Mouse (Mus musculus) midbrain, postnatal 0 days (tissue): ENCODE measurements at regions not wholly inside any gene's neighbourhood (a gene's known extent, or its start where the extent isn't known, plus 50 kb on each side); places are given as distances from the start of the nearest gene placed in this dataset.

Experiments
- ATAC-seq: fragments of 200-750 bp; cut with Nextera tagmentation; 2 replicates; pipeline ENCODE4 v1.8.0; 2017; ENCODE audit warnings: moderate number of reproducible peaks, mild to moderate bottlenecking, moderate TSS enrichment, moderate library complexity; ENCODE audit not compliant: low FRiP score
- DNase-seq: peaks from one replicate; pipeline ENCODE4 v3.0.0-alpha.2; 2015; ENCODE audit warnings: low spot score
- H3K27ac ChIP-seq: fragments of 300-500 bp; sonication (generic); 2 replicates; pipeline ENCODE4 v1.5.1; 2014; ENCODE audit warnings: low read depth, mild to moderate bottlenecking, low read length, mixed read lengths
- H3K27me3 ChIP-seq: fragments of 300-500 bp; sonication (generic); 2 replicates; pipeline ENCODE4 v1.6.1; 2014; ENCODE audit warnings: low read length, control low read depth, mixed read lengths; ENCODE audit not compliant: insufficient read depth
- H3K36me3 ChIP-seq: fragments of 300-500 bp; sonication (generic); 2 replicates; pipeline ENCODE4 v1.6.1; 2014; ENCODE audit warnings: low read length, control low read depth, mixed read lengths; ENCODE audit not compliant: insufficient read depth
- H3K4me1 ChIP-seq: fragments of 300-500 bp; sonication (generic); 2 replicates; pipeline ENCODE4 v1.6.1; 2014; ENCODE audit warnings: mild to moderate bottlenecking, control low read depth, antibody characterized with exemption, low read length, mixed read lengths; ENCODE audit not compliant: insufficient read depth
- H3K4me2 ChIP-seq: fragments of 300-500 bp; sonication (generic); 2 replicates; pipeline ENCODE4 v1.6.1; 2014; ENCODE audit warnings: low read depth, mild to moderate bottlenecking, low read length, mixed read lengths; ENCODE audit not compliant: poor library complexity, severe bottlenecking
- H3K4me3 ChIP-seq: fragments of 300-500 bp; sonication (generic); 2 replicates; pipeline ENCODE4 v1.5.1; 2014; ENCODE audit warnings: low read depth, mild to moderate bottlenecking, low read length, moderate library complexity
- H3K9ac ChIP-seq: fragments of 300-500 bp; sonication (generic); replicated peaks from 2 replicates; pipeline ENCODE4 v1.6.1; 2014; ENCODE audit warnings: mild to moderate bottlenecking, low read length, moderate library complexity, mixed read lengths; ENCODE audit not compliant: poor library complexity, severe bottlenecking
- H3K9me3 ChIP-seq: fragments of 300-500 bp; sonication (generic); 2 replicates; pipeline ENCODE4 v1.6.1; 2016; ENCODE audit warnings: low read length, control low read depth
- CTCF ChIP-seq: IDR thresholded peaks from 2 replicates; pipeline ENCODE4 v1.5.1; 2016; ENCODE audit warnings: antibody characterized with exemption, mild to moderate bottlenecking
- WGBS: fragments of 180-500 bp; shearing (Covaris S2); extraction: QIAGEN DNeasy Blood & Tissue Kit; methylation state at CpG from one replicate; pipeline ENCODE4 v1.1.7; 2014; 5-methylcytosine and 5-hydroxymethylcytosine counted together

- 93% methylated on average over 4 of the region's 4 CpGs for WGBS
- Histone ChIP-seq H3K27ac (no peak overlapping the region), H3K27me3 (no peaks in the 10 kb centered on the region), H3K4me3 (no peak overlapping the region), H3K9ac (no peak overlapping the region), H3K4me2 (no peak overlapping the region), H3K36me3 (no peaks in the 10 kb centered on the region), H3K4me1 (no peaks in the 10 kb centered on the region), H3K9me3 (no peaks in the 10 kb centered on the region)
- no peak for ATAC-seq
- TF ChIP-seq CTCF = no peak
- no peak for DNase-seq
These were observed 641.4 kb downstream of the Brinp1 start for GRCm38 (mm10) chr4:68312751-68313150.

GRCm38 (mm10) chr4:68284845-68285244 lies 669.4 kb downstream of the Brinp1 start:
- WGBS = 81% methylated on average over 1 of the region's 1 CpGs
- no peak overlapping the region for H3K27ac ChIP-seq

GRCm38 (mm10) chr4:68280903-68281302 lies 673.3 kb downstream of the Brinp1 start:
- 88% methylated on average over 1 of the region's 1 CpGs for WGBS
- ATAC-seq (no peak), DNase-seq (no peak)
- Histone ChIP-seq H3K27me3 (no peaks in the 10 kb centered on the region), H3K9me3 (no peaks in the 10 kb centered on the region), H3K27ac (no peak overlapping the region), H3K4me1 (no peaks in the 10 kb centered on the region), H3K4me3 (no peak overlapping the region), H3K9ac (no peak overlapping the region), H3K4me2 (no peak overlapping the region), H3K36me3 (no peaks in the 10 kb centered on the region)
- TF ChIP-seq CTCF = no peak

More at GRCm38 (mm10) chr4:68284845-68285244, 669.4 kb downstream of the Brinp1 start:
- no peak for DNase-seq
- no peak overlapping the region for H3K9ac ChIP-seq
- H3K27me3 ChIP-seq = no peaks in the 10 kb centered on the region
- no peaks in the 10 kb centered on the region for H3K9me3 ChIP-seq
- no peak for ATAC-seq
- no peaks in the 10 kb centered on the region for H3K4me1 ChIP-seq
- H3K36me3 ChIP-seq = no peaks in the 10 kb centered on the region
- no peak for TF ChIP-seq CTCF
- no peak overlapping the region for H3K4me2 ChIP-seq
- H3K4me3 ChIP-seq = no peak overlapping the region

GRCm38 (mm10) chr4:68275063-68275708 lies 679.0 kb downstream of the Brinp1 start:
- TF ChIP-seq CTCF = no peak
- WGBS = 73% methylated on average over 3 of the region's 3 CpGs
- no peaks in the 10 kb centered on the region for H3K9me3 ChIP-seq
- no peak overlapping the region for H3K27ac ChIP-seq
- H3K9ac ChIP-seq = no peak overlapping the region
- DNase-seq = no peak
- H3K36me3 ChIP-seq = no peaks in the 10 kb centered on the region
- no peaks in the 10 kb centered on the region for H3K4me1 ChIP-seq
- H3K4me3 ChIP-seq = no peak overlapping the region
- H3K4me2 ChIP-seq = no peak overlapping the region
- no peaks in the 10 kb centered on the region for H3K27me3 ChIP-seq
- ATAC-seq = no peak
